Mouse (Mus musculus) cerebral cortex, adult 2 months (tissue): ENCODE results near the gene Jakmip3.

ENCODE experiments used
- WGBS: fragments of 180-500 bp; shearing (Covaris S2); methylation state at CpG from one replicate; pipeline ENCODE4 v1.1.7; 2018; 5-methylcytosine and 5-hydroxymethylcytosine counted together

Gene Jakmip3

GRCm38 (mm10) chr7:138947741-138948140, 7.2 kb downstream of the Jakmip3 start:
- 74% methylated on average over 8 of the region's 8 CpGs for WGBS

GRCm38 (mm10) chr7:138948309-138948708, 7.8 kb downstream of the Jakmip3 start:
- WGBS = 60% methylated on average over 8 of the region's 8 CpGs

GRCm38 (mm10) chr7:138955787-138956186, 15.3 kb downstream of the Jakmip3 start:
- WGBS = 41% methylated on average over 7 of the region's 7 CpGs

DNA sequence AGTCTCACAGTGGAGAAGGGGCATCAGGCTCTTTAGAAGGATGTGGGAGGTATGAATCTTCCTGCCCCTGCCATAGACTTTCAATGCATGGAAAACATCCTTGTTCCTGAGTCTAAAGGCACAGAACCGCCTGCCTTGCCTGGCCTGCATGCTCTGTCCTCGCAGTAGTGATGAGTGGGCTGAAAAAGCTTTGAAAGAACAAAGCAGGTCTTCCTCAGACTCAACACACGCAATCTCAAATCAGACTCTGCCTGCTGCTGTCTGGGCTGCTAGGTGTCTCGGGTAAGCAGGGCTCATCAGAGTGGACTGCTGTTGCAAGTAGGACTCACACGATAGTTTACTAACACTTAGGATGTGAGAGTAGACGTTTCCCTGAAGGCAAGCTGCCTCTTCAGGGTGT, 16.6 kb downstream of the Jakmip3 start:
- WGBS = 32% methylated on average over 6 of the region's 6 CpGs

DNA sequence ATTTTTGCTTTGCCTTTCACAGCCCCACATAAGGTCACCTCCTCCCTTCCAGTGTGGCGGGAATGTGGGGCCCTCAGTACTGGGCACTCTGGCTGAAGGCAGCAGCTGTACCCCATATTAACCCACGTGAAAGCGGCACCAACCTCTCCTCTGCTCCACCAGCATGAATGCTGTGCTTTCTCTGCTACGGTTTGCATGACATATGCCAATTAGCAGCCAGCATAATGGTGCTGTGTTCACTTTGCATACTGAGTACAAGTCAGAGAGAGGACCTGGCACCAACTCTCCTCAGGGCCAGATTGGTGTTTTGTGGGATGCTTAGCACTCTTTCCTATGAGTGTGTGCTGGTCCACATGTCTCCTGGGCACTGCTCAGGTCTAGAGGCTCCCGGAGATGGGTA, 19.2 kb downstream of the Jakmip3 start:
- WGBS = 39% methylated on average over 5 of the region's 5 CpGs

GRCm38 (mm10) chr7:138963756-138964155, 23.2 kb downstream of the Jakmip3 start:
- 86% methylated on average over 5 of the region's 5 CpGs for WGBS

DNA sequence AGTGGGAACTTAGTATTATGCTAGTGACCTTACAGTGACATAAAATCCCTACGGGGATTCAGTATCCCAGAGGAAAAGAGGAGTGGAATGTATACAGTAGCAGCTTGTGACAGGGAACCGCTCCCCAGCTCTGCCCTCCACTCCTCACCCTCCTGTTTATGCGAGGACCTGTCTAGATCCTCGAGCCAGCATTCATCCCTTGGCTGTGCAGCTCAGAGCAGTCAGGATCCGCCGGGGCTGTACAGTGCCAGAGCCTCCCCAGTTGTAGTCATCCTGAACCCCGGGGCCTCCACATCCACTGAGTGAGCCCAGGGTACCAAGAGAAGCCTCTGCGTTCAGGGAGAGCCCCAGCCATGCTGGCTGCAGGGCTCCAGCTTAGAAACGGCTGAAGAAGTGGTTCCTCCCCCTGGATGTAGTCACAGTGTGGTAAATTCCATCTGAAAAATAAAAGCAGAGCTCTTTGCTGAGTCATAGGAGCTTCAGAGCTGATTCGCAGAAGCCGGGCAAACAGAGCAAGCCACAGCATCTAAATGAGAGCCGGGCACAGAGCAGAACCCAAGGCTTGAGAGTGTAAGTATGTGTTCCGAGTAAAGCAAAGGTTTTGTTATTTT, 27.6 kb downstream of the Jakmip3 start:
- 12% methylated on average over 13 of the region's 13 CpGs for WGBS

GRCm38 (mm10) chr7:138977510-138977909, 37.0 kb downstream of the Jakmip3 start:
- WGBS = 67% methylated on average over 7 of the region's 7 CpGs

GRCm38 (mm10) chr7:138984576-138984975, 44.0 kb downstream of the Jakmip3 start:
- WGBS = 65% methylated on average over 6 of the region's 6 CpGs

- WGBS = 57% methylated on average over 9 of the region's 9 CpGs
Observed at GRCm38 (mm10) chr7:138989156-138989555, 48.6 kb downstream of the Jakmip3 start.

DNA sequence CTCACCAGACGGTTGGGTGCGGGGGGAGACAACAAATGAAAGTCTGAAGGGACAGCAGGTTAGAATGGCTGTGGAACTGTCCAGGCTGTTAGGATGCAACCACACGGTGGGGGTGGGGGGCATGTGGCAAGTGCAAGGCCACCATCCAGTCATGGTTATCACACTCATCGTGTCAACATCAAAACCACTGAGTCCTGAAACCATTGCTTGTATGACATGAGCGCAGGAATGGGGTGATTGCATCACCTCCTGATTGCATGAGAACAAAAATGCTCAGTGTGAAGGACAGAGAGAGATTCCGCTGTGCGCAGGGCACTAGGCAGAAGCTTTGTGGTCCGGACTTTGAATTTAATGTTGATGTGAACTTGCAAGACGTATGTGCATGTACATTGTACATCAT, 62.2 kb downstream of the Jakmip3 start:
- WGBS = 85% methylated on average over 9 of the region's 9 CpGs

GRCm38 (mm10) chr7:139003250-139003649, 62.7 kb downstream of the Jakmip3 start:
- WGBS = 46% methylated on average over 9 of the region's 9 CpGs

GRCm38 (mm10) chr7:139009786-139010502, 69.4 kb downstream of the Jakmip3 start:
- WGBS = 35% methylated on average over 7 of the region's 7 CpGs

DNA sequence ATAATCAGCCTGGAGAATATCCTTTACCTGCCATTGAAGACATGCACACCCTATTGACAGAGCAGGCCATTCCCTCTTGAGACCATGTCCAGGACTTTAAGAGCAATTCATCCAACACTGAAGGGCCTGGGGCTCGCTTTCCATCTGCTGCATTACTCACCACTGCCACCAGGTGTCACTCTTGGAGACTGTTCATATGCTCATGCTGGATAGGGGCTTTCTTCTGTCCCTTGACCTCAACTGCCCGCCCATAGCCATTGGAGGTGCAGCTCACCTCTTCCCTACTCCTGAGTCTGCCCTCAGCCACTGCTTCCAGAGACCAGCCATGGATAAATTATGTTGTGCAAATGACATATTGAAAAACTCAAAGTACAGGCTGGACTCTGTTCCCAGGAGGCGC, 70.5 kb downstream of the Jakmip3 start:
- WGBS = 44% methylated on average over 3 of the region's 3 CpGs

GRCm38 (mm10) chr7:139011586-139011985, 71.1 kb downstream of the Jakmip3 start:
- 80% methylated on average over 2 of the region's 2 CpGs for WGBS

GRCm38 (mm10) chr7:139012767-139013369, 72.3 kb downstream of the Jakmip3 start:
- whole genome bisulfite sequencing = 80% methylated on average over 6 of the region's 6 CpGs

- WGBS = 73% methylated on average over 6 of the region's 6 CpGs
Observed at GRCm38 (mm10) chr7:139015143-139015542, 74.6 kb downstream of the Jakmip3 start.

DNA sequence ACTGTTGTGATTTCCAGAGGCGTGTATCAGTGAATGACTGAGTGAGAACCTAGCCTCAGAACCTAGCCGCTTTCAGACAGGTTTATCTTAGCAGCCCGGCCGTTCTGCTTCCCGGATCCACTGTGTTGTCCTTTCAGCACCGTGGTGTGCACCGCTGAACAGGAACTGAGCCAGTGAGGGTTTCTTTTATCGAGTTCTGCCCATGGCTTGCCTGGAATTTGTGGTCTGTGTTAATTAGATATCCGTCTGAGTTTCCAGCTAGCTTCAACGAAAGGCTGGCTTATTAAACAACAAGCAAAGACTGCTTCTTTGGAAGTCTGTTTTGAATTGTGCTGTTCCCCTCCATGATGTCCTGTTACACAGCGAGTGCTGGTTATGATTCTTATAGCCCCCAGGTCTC, 75.8 kb downstream of the Jakmip3 start:
- 45% methylated on average over 11 of the region's 11 CpGs for WGBS

DNA sequence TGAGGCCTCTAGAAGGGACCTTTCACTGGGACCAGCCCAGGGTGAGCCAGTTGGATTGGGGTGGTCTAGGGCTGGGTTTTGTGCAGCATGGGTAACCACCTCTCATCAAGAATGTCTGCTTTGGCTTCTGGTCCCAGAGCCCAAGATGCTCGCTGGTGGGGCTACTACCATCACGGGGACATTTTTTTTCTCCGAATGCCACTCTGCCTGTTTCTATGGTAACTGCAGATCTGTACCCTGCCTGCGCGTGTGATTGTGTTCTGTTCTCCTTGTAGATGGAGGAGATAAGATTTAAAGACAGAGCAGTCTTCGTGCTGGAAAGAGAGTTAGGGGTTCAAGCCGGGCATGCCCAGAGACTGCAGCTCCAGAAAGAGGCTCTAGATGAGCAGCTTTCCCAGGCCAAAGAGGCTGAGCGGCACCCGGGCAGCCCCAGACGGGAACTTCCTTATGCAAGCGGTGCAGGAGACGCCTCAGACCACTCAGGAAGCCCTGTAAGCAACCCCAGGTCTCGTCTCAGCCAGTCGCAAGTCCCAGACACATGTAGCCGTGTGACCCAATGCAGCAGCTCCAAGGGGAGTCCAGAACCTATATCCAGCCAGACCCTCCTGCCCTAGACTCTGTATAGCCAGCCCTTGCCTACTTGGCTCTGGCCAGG, 76.8 kb downstream of the Jakmip3 start:
- WGBS = 61% methylated on average over 15 of the region's 15 CpGs

DNA sequence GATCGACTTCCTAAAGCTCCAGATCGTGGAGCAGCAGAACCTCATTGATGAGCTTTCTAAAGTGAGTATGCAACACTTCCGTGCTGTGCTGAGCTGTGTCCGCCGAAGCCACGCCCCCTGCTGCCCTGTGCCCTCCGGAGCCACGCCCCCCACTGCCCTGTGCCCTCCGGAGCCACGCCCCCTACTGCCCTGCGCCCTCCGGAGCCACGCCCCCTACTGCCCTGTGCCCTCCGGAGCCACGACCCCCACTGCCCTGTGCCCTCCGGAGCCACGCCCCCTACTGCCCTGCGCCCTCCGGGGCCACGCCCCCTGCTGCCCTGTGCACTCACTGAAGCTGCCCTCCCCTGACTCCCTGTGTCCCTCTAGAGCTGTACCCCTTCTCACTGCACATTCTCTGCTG, 80.4 kb downstream of the Jakmip3 start:
- WGBS = 17% methylated on average over 18 of the region's 20 CpGs

- WGBS = 75% methylated on average over 1 of the region's 1 CpGs
Observed at GRCm38 (mm10) chr7:139021326-139021725, 80.8 kb downstream of the Jakmip3 start.

DNA sequence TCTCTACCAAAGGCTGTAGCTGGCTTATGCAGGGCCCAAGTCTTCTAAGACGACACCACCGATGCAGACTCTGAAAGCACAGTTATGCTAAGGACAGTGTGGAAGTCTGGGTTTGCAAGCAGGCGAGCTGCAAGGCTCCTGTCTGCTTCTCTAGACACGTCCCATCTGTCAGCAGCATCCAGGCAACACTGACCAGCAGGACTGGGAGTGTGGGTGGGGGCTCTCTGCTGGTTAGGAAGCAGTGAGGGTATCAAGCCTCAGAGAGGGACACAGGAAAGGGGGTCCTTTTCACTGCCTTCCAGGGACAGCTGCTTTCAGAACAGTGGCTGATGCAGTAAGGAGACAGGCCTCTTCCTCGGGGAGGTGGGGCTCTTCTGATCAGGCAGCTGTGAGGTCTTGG, 86.6 kb downstream of the Jakmip3 start:
- WGBS = 53% methylated on average over 5 of the region's 5 CpGs

GRCm38 (mm10) chr7:139031215-139031614, 90.7 kb downstream of the Jakmip3 start:
- WGBS = 93% methylated on average over 4 of the region's 4 CpGs
